Mouse (Mus musculus) heart, embryonic 14.5 days (tissue): ENCODE measurements around the gene Lrrc4c. TPM values are rescaled to one million over a fixed set of nuclear protein-coding genes. Genes with fewer than 3 reads are reported as not detected.

Experiments used
- ATAC-seq: fragments of 200-750 bp; cut with Nextera tagmentation; 2 replicates; pipeline ENCODE4 v1.8.0; 2017; ENCODE audit warnings: low read depth, moderate TSS enrichment; ENCODE audit not compliant: insufficient number of reproducible peaks, insufficient read depth, low FRiP score
- H3K27ac ChIP-seq, 2 experiments: fragments of 200-500 bp in 1 of 2; fragments of 300-500 bp in 1 of 2; sonication (generic) in 1 of 2; replicated peaks in 1 of 2; 2 replicates each; pipeline ENCODE4 v1.5.1; 2012 to 2014; ENCODE audit warnings: low read depth in 2 of 2, low read length in 2 of 2, control low read depth in 1 of 2, mild to moderate bottlenecking in 1 of 2, mixed read lengths in 1 of 2; ENCODE audit not compliant: control insufficient read depth in 1 of 2, insufficient read depth in 1 of 2
- H3K27me3 ChIP-seq: fragments of 300-500 bp; sonication (generic); 2 replicates; pipeline ENCODE4 v1.6.1; 2014; ENCODE audit warnings: mild to moderate bottlenecking, low read length, control low read depth; ENCODE audit not compliant: control insufficient read depth, insufficient read depth
- H3K36me3 ChIP-seq: fragments of 300-500 bp; sonication (generic); 2 replicates; pipeline ENCODE4 v1.6.1; 2014; ENCODE audit warnings: mild to moderate bottlenecking, control low read depth, low read length, mixed read lengths; ENCODE audit not compliant: control insufficient read depth, insufficient read depth
- H3K4me1 ChIP-seq, 2 experiments: fragments of 200-500 bp in 1 of 2; fragments of 300-500 bp in 1 of 2; sonication (generic) in 1 of 2; 2 replicates each; pipeline ENCODE4 v1.6.1; 2012 to 2014; ENCODE audit warnings: low read length in 2 of 2, control low read depth in 1 of 2, mixed read lengths in 1 of 2; ENCODE audit not compliant: control insufficient read depth in 2 of 2, insufficient read depth in 2 of 2
- H3K4me2 ChIP-seq: fragments of 300-500 bp; sonication (generic); 2 replicates; pipeline ENCODE4 v1.6.1; 2014; ENCODE audit warnings: mild to moderate bottlenecking, low read length
- H3K4me3 ChIP-seq, 2 experiments: fragments of 200-500 bp in 1 of 2; fragments of 300-500 bp in 1 of 2; sonication (generic) in 1 of 2; 2 replicates each; pipeline ENCODE4 v1.5.1; 2012 to 2014; ENCODE audit warnings: low read length in 2 of 2, mild to moderate bottlenecking in 2 of 2, control low read depth in 1 of 2, low read depth in 1 of 2, moderate library complexity in 1 of 2; ENCODE audit not compliant: control insufficient read depth in 1 of 2, insufficient read depth in 1 of 2
- H3K9ac ChIP-seq: fragments of 300-500 bp; sonication (generic); 2 replicates; pipeline ENCODE4 v1.6.1; 2014; ENCODE audit warnings: mild to moderate bottlenecking, low read length
- H3K9me3 ChIP-seq: fragments of 300-500 bp; sonication (generic); 2 replicates; pipeline ENCODE4 v1.6.1; 2016; ENCODE audit warnings: low read length, control low read depth; ENCODE audit not compliant: control insufficient read depth
- WGBS: fragments of 180-500 bp; shearing (Covaris S2); extraction: QIAGEN DNeasy Blood & Tissue Kit; methylation state at CpG from one replicate; pipeline ENCODE4 v1.1.7; 2014; 5-methylcytosine and 5-hydroxymethylcytosine counted together
- polyA plus RNA-seq: library from polyadenylated mRNA; unstranded; fragments of >200 nt; fragmentation: Nextera tagmentation; extraction: Ambion mirVana; gene quantifications from 2 replicates; pipeline ENCODE4 v1.2.1, GENCODE M21; 2014

The Lrrc4c gene
- polyA plus RNA-seq, 1 experiment from 2014 or later = 1.8 TPM

DNA sequence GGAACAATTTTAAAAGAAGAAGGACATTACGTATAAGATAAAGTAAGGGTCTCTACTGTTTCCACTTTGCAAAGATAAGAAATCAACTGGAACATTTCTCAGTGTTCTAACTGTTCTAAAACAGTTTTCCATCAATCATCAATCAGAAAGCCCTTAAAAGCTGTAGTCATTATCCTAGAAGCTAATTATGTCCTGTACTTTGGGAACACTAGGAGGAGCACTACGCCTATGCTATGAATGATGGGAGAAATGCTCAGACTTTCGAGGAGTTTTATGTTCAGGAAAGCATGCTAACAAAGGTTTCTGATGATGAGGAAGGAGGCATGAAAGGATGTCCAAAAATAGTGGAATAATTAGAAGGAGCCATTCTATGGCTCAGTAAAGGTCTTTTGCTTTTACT, 219.5 kb downstream of the Lrrc4c start:
- H3K27me3 ChIP-seq = no peaks in the 10 kb centered on the region
- H3K4me2 ChIP-seq = no peak overlapping the region
- H3K27ac ChIP-seq = no peak overlapping the region
- ATAC-seq = no peak
- no peaks in the 10 kb centered on the region for H3K36me3 ChIP-seq
- no peaks in the 10 kb centered on the region for H3K4me1 ChIP-seq
- H3K4me3 ChIP-seq = no peak overlapping the region
- H3K9ac ChIP-seq = no peak overlapping the region
- H3K9me3 ChIP-seq = no peaks in the 10 kb centered on the region
- WGBS = 73% methylated on average over 3 of the region's 3 CpGs

DNA sequence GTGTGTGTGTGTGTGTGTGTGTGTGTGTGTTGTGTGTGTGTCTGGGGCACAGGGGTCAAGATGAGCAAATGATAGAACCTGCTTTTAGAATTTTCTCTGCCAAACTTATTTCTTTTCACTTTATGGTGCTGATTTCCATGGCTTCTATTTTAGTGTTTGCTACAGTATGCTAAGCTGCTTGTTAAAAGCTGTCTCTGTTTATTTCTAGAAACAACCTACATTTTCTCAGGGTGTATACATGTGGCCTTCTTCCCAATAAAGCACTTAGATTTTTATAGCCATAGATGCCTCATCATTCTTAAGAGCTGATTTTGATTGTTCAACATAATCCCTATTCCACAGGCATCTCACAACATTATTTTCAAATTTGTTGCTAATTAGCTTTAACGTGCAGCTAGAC, 229.2 kb downstream of the Lrrc4c start:
- Histone ChIP-seq H3K27me3 (no peaks in the 10 kb centered on the region), H3K27ac (no peak overlapping the region), H3K9me3 (no peaks in the 10 kb centered on the region), H3K36me3 (no peaks in the 10 kb centered on the region), H3K4me3 (no peak overlapping the region), H3K9ac (no peak overlapping the region), H3K4me2 (no peak overlapping the region), H3K4me1 (no peaks in the 10 kb centered on the region)
- WGBS = 73% methylated on average over 1 of the region's 1 CpGs
- ATAC-seq = no peak

DNA sequence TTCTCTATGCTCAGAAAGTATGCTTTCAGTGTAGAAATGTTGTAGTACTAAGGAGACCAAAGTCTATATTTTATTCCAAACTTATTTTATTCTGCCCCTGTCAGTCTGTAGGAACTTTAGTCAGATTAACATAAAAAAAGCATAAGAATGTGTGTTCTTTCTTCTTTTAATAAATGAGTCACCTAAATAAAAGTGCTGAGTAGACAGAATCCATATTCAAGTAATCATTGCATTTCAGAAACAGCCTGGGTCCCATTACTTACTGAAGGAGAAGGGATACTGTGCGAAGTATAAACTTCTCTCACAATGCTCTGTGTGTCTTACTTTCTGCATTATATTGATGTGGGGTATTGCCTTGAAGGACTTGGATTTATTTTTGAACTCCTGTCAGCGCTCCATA, 255.8 kb downstream of the Lrrc4c start:
- no peak overlapping the region for H3K9ac ChIP-seq
- no peaks in the 10 kb centered on the region for H3K27me3 ChIP-seq
- H3K4me3 ChIP-seq = no peak overlapping the region
- H3K36me3 ChIP-seq = no peaks in the 10 kb centered on the region
- H3K9me3 ChIP-seq = no peaks in the 10 kb centered on the region
- H3K27ac ChIP-seq = no peak overlapping the region
- H3K4me1 ChIP-seq = no peaks in the 10 kb centered on the region
- H3K4me2 ChIP-seq = no peak overlapping the region
- ATAC-seq = no peak
- 76% methylated on average over 2 of the region's 2 CpGs for WGBS

DNA sequence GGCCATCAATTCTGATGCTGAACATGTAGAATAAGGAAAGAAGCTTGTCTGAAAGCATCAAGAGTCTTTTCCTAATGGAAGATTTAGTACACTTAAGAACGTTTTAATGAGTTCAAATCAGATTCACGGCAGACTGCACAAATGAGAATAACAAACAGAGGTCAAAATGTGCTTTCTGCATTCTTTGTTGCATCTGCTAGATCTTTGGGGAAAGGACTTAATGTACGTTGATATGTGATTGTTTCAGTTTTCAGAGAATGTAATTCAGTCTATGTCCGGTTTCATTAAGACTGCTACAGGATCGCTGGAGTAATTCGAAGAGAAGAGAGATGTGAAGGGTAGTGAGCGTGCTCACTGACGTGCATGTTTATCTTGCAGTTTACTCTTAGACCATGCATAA, 259.7 kb downstream of the Lrrc4c start:
- H3K27me3 ChIP-seq = no peaks in the 10 kb centered on the region
- H3K4me3 ChIP-seq = no peak overlapping the region
- 83% methylated on average over 8 of the region's 8 CpGs for WGBS
- H3K9ac ChIP-seq = no peak overlapping the region
- peaks cover 2 to 7% of the 10 kb centered on the region in 2 experiments for H3K4me1 ChIP-seq
- H3K4me2 ChIP-seq = no peak overlapping the region
- H3K36me3 ChIP-seq = no peaks in the 10 kb centered on the region
- H3K9me3 ChIP-seq = no peaks in the 10 kb centered on the region
- H3K27ac ChIP-seq = no peak overlapping the region
- ATAC-seq = no peak

DNA sequence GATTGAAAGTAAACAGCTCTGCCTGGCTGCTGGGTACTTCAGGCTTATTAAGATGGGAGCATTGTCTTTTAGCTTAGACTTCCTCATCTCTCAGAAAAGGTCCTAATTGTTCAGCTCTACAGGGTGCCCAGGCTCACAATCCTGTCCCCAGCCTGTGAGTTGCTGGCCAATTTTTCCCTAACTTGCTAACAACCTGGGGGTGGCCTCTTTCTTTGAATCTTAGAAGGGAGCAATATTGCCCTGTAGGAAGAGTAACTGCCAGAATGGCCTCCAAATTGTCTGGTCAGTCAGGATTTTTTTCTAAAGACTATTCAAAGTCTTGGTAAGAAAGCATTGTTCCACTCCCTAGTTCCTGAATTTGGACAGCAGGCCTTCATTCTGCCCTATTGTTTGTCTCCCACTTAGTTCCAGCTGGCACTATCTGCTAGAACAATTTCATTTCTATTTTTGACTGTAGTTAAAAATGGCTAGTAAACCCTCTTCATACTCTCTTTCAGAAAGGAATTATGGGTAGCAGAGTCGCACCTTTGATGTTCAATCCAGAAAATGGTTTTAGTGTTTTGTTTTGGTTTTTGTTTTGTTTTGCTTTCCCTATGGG, 262.3 kb downstream of the Lrrc4c start:
- H3K27me3 ChIP-seq = no peaks in the 10 kb centered on the region
- H3K27ac ChIP-seq = peak overlapping the region in 1 of 2 experiments; percentile 20; a peak in 1 of 4 replicates
- H3K4me1 ChIP-seq = peaks cover 2 to 7% of the 10 kb centered on the region in 2 experiments
- no peak overlapping the region for H3K4me3 ChIP-seq
- H3K36me3 ChIP-seq = no peaks in the 10 kb centered on the region
- H3K4me2 ChIP-seq = no peak overlapping the region
- H3K9me3 ChIP-seq = no peaks in the 10 kb centered on the region
- ATAC-seq = no peak
- H3K9ac ChIP-seq = no peak overlapping the region
- 89% methylated on average over 1 of the region's 1 CpGs for WGBS

DNA sequence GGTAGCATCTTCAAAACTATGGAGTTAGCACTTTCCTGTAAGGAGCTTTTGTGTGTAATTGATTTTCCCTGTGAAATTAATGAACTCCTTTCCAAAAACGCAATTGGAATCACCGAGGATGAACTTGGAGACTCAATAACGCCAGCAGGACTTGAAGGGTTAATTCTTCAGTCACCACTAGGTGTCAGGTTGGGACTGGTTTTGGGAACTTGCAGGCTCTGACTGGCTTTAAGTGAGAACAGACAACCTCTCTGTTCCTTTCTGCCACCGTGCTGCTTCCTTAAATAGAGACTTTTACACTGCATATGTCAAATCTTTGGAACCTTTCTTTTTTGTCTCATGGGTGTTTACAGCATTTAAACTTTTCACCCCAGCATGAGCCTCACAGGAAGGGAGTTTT, 267.7 kb downstream of the Lrrc4c start:
- H3K4me3 ChIP-seq = no peak overlapping the region
- H3K36me3 ChIP-seq = no peaks in the 10 kb centered on the region
- no peak overlapping the region for H3K9ac ChIP-seq
- no peak overlapping the region for H3K27ac ChIP-seq
- 0 out of 2 replicates have a peak overlapping the region, but pooled peaks have one; percentile 20 for H3K4me2 ChIP-seq
- no peaks in the 10 kb centered on the region for H3K4me1 ChIP-seq
- 6% methylated on average over 4 of the region's 4 CpGs for WGBS
- H3K27me3 ChIP-seq = no peaks in the 10 kb centered on the region
- H3K9me3 ChIP-seq = no peaks in the 10 kb centered on the region
- no peak for ATAC-seq

DNA sequence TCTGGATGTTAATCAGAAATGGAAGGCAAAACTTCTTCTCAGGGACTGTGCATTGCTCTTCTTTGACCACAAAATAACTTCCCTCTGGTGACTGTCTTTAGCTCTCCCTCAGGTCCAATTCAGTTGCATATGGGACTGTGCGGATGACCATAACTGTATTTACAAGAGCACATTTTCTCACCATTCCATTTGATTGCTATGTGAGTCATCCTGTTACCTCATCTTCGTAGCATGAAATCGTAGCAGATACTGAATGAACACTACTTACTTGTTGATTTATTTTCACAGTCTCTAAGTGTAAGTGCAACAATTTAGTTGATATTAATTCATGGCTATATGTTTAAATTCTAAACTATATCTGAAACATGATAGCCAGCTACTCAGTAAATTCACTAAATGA, 286.8 kb downstream of the Lrrc4c start:
- no peak for ATAC-seq
- Histone ChIP-seq H3K36me3 (no peaks in the 10 kb centered on the region), H3K9ac (no peak overlapping the region), H3K4me2 (no peak overlapping the region), H3K4me3 (no peak overlapping the region), H3K27ac (no peak overlapping the region), H3K4me1 (no peaks in the 10 kb centered on the region), H3K27me3 (no peaks in the 10 kb centered on the region), H3K9me3 (no peaks in the 10 kb centered on the region)
- WGBS = 81% methylated on average over 3 of the region's 3 CpGs

DNA sequence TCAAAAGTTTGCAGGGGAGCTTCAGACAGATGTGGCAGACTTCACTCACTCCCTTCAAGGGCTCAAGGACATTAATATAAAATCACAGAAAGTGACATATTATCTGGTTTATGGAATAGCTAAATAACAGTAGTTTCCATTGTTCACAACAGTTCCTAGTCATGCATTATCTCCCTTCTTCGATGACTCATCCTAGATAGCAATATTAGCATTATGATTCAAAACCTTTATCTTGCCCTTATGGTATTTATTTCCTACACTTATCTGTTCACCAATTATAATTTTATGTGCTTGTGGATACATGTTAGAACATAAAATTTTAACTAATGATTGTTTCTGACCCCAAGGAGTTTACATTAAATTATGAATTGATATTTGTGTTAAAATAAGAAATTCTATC, 296.2 kb downstream of the Lrrc4c start:
- ATAC-seq = no peak
- 59% methylated on average over 1 of the region's 1 CpGs for WGBS
- H3K27ac ChIP-seq = no peak overlapping the region
- no peak overlapping the region for H3K9ac ChIP-seq
- no peaks in the 10 kb centered on the region for H3K36me3 ChIP-seq
- no peaks in the 10 kb centered on the region for H3K27me3 ChIP-seq
- H3K4me1 ChIP-seq = no peaks in the 10 kb centered on the region
- H3K9me3 ChIP-seq = no peaks in the 10 kb centered on the region
- H3K4me2 ChIP-seq = no peak overlapping the region
- H3K4me3 ChIP-seq = no peak overlapping the region
